Mouse (Mus musculus): ENCODE data around the gene Col16a1. TPM values are rescaled to one million over a fixed set of nuclear protein-coding genes. Genes with fewer than 3 reads are reported as not detected.

Col16a1 gene
- polyA plus RNA-seq, 1 experiment, result 9.0 TPM

DNA sequence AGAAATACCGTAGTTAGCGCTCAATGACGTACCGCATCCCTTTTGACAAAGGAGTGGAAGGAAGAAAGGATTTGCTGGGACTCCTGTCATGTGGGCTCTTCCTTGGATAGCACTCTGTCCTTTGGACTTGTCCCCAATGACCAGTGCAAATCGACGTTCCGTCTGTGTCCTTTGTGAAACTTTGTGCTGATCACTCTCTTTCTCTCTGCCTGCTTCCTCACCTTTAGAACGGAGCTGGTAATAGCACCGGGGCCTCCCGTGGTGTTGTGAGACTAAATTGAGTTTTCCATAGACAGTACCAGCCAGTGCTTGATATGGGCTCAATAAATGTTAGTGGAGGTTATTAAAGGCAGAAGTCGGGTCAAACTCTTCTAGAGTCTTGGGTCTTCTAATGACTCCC lies 6.6 kb upstream of the Col16a1 start:
- Histone ChIP-seq H3K4me1 (ENCODE audit: control insufficient read depth, insufficient read depth, insufficient read length) (peaks cover 3% of the 10 kb centered on the region; the same call in 1 of the 2 replicates), H3K27ac (ENCODE audit: insufficient read depth, low read length) (no peak overlapping the region), H3K4me3 (ENCODE audit: extremely low read depth, insufficient read depth, insufficient read length) (no peak overlapping the region), H3K36me3 (ENCODE audit: control insufficient read depth, insufficient read depth, low read length) (no peaks in the 10 kb centered on the region), H3K27me3 (ENCODE audit: control insufficient read depth, insufficient read depth, low read length) (no peaks in the 10 kb centered on the region)
- DNase-seq (ENCODE audit: low read depth in 1 of 2, low spot score in 2 of 2), result no peak
- WGBS, result 92% methylated on average over 11 of the region's 11 CpGs
- no peak for TF ChIP-seq CTCF (IDR thresholded peaks at IDR 0.05; ENCODE audit: extremely low read depth, insufficient read depth, insufficient read length, insufficient replicate concordance)
- no peak for TF ChIP-seq POLR2A (IDR thresholded peaks at IDR 0.05; ENCODE audit: low read depth, low read length)

DNA sequence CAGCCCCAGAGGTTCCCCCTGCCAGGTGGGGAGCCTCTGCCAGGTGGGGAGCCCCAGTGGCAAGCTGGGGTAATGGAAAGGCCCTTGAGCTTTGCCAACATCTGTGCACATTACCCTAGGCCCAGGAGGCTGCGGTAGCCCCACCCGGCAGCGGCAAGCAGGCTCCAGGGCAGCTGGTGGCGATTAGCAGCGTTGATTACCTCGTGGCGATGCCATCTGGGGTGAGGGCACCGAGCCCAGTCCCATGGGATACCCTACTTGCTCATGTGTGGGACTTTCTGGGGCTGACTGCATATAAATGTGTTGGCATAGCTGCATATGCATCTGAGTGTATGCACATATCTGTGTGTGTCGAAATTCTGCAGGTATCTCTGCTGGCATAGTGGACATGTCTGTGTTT lies 3.4 kb upstream of the Col16a1 start:
- Histone ChIP-seq H3K36me3 (ENCODE audit: control insufficient read depth, insufficient read depth, low read length) (no peaks in the 10 kb centered on the region), H3K27me3 (ENCODE audit: control insufficient read depth, insufficient read depth, low read length) (peaks cover 3% of the 10 kb centered on the region; the same call in 1 of the 2 replicates), H3K4me1 (ENCODE audit: control insufficient read depth, insufficient read depth, insufficient read length) (peaks cover 3% of the 10 kb centered on the region; the same call in 1 of the 2 replicates), H3K4me3 (ENCODE audit: extremely low read depth, insufficient read depth, insufficient read length) (no peak overlapping the region), H3K27ac (ENCODE audit: insufficient read depth, low read length) (no peak overlapping the region)
- no peak for DNase-seq (ENCODE audit: low read depth in 1 of 2, low spot score in 2 of 2)
- 50% methylated on average over 9 of the region's 9 CpGs for WGBS
- TF ChIP-seq CTCF (IDR thresholded peaks at IDR 0.05; ENCODE audit: extremely low read depth, insufficient read depth, insufficient read length, insufficient replicate concordance), result no peak
- no peak for TF ChIP-seq POLR2A (IDR thresholded peaks at IDR 0.05; ENCODE audit: low read depth, low read length)

DNA sequence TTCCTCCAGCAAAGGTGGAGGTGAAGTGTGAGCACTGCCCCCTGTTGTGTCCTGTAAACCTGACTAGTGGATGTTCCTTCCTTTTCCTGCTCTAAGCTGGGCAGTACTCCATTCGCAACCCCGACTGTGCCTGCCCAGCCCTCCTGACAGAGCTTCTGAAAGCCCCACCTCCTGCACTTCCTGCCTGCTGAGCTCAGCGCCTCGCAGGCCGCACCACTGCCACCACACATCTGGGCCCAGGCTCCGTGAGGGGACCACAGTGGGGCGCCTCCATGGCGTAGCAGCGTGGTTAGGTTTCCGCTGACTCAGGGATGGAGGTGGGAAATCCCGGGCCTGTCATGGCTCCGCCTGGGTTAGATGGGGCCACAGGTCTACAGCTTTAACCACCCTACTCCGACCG lies 2.0 kb upstream of the Col16a1 start:
- no peak for TF ChIP-seq POLR2A (IDR thresholded peaks at IDR 0.05; ENCODE audit: low read depth, low read length)
- no peak for TF ChIP-seq CTCF (IDR thresholded peaks at IDR 0.05; ENCODE audit: extremely low read depth, insufficient read depth, insufficient read length, insufficient replicate concordance)
- Histone ChIP-seq H3K27me3 (ENCODE audit: control insufficient read depth, insufficient read depth, low read length) (peaks cover 3% of the 10 kb centered on the region; the same call in 1 of the 2 replicates), H3K27ac (ENCODE audit: insufficient read depth, low read length) (peak overlapping the region; percentile 46), H3K36me3 (ENCODE audit: control insufficient read depth, insufficient read depth, low read length) (no peaks in the 10 kb centered on the region), H3K4me3 (ENCODE audit: extremely low read depth, insufficient read depth, insufficient read length) (no peak overlapping the region), H3K4me1 (ENCODE audit: control insufficient read depth, insufficient read depth, insufficient read length) (peaks cover 3% of the 10 kb centered on the region; the same call in 1 of the 2 replicates)
- 3% methylated on average over 14 of the region's 14 CpGs for WGBS
- DNase-seq (ENCODE audit: low read depth in 1 of 2, low spot score in 2 of 2), result peak; percentile 22 to 46

DNA sequence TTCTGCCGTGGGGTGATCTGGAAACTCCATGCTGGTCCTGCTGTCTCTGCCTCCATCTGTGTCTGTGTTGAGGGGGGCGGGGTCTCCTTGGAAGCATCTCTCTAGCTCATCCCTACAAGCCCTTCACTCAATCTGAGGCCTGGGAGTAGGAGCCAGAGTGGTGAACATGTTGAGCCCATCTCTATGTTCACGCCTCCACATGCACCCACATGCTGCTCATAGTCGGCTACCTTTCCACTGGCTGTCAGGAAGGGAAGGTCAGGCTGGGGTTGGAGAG lies 501 bp downstream of the Col16a1 start:
- Histone ChIP-seq H3K4me3 (ENCODE audit: extremely low read depth, insufficient read depth, insufficient read length) (no peak overlapping the region), H3K27me3 (ENCODE audit: control insufficient read depth, insufficient read depth, low read length) (peaks cover 3% of the 10 kb centered on the region; the same call in 1 of the 2 replicates), H3K36me3 (ENCODE audit: control insufficient read depth, insufficient read depth, low read length) (no peaks in the 10 kb centered on the region), H3K27ac (ENCODE audit: insufficient read depth, low read length) (no peak overlapping the region), H3K4me1 (ENCODE audit: control insufficient read depth, insufficient read depth, insufficient read length) (peaks cover 3% of the 10 kb centered on the region; the same call in 1 of the 2 replicates)
- no peak for DNase-seq (ENCODE audit: low read depth in 1 of 2, low spot score in 2 of 2)
- no peak for TF ChIP-seq CTCF (IDR thresholded peaks at IDR 0.05; ENCODE audit: extremely low read depth, insufficient read depth, insufficient read length, insufficient replicate concordance)
- no peak for TF ChIP-seq POLR2A (IDR thresholded peaks at IDR 0.05; ENCODE audit: low read depth, low read length)
- 66% methylated on average over 4 of the region's 4 CpGs for WGBS

DNA sequence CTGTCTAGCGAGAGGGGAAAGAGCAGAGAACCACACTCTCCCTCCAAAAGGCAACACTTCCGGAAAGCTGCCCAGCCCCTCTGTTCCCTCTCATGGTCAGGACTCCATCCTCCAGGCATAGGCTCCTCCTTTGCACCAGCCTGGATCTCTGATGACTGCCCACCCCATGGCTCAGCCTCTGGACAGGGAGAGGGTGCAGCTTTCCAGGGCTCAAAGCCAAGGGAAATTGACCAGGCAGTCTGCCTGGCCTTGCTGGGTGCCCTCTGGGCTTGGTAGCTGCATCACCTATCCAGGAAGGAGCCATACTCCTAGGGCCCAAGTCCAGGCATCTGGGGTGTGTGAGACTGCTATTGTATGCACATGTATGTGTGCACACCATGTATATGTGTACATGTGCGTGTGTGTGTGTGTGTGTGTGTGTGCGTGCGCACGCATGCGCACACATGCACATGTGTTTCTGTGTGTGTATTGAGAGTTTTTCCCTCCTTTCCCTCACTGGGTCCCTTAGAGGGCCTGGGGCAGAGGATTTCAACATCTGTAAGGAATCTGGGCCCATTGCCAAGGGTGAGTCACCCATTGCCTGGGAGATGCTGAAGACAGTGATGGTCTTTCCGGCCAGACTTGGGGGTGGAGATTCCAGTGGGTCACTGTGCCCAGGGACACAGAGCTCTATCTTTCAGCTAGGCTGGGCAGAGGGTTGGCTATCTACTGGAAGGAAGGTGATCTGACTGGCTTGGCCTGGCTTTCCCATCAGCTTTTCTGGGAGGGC lies 2.6 kb downstream of the Col16a1 start:
- DNase-seq (ENCODE audit: low read depth in 1 of 2, low spot score in 2 of 2), result no peak
- WGBS, result 86% methylated on average over 8 of the region's 8 CpGs
- Histone ChIP-seq H3K4me3 (ENCODE audit: extremely low read depth, insufficient read depth, insufficient read length) (no peak overlapping the region), H3K4me1 (ENCODE audit: control insufficient read depth, insufficient read depth, insufficient read length) (peaks cover 3% of the 10 kb centered on the region; the same call in 1 of the 2 replicates), H3K27ac (ENCODE audit: insufficient read depth, low read length) (no peak overlapping the region), H3K27me3 (ENCODE audit: control insufficient read depth, insufficient read depth, low read length) (peaks cover 3% of the 10 kb centered on the region; the same call in 1 of the 2 replicates), H3K36me3 (ENCODE audit: control insufficient read depth, insufficient read depth, low read length) (no peaks in the 10 kb centered on the region)
- TF ChIP-seq CTCF (IDR thresholded peaks at IDR 0.05; ENCODE audit: extremely low read depth, insufficient read depth, insufficient read length, insufficient replicate concordance) (no peak), POLR2A (IDR thresholded peaks at IDR 0.05; ENCODE audit: low read depth, low read length) (no peak)

DNA sequence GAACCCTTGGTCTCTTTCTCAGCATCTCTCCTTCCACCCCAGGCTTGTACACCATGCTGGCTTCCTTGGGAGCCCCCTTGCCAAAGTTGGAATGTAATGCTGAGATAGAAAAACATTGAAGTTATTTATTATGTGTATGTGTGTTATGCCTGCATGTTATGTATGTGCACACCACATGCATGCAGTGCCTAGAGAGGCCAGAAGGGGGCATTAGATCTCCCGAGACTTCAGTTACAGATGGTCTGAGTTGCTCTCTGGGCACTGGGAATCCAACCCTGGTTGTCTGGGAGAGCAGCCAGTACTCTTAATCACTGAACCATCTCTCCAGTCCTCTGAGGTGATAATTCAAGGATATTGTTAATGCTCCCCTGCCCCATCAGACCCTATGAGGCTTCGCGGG lies 4.6 kb downstream of the Col16a1 start:
- Histone ChIP-seq H3K27ac (ENCODE audit: insufficient read depth, low read length) (no peak overlapping the region), H3K4me1 (ENCODE audit: control insufficient read depth, insufficient read depth, insufficient read length) (no peaks in the 10 kb centered on the region), H3K4me3 (ENCODE audit: extremely low read depth, insufficient read depth, insufficient read length) (no peak overlapping the region), H3K27me3 (ENCODE audit: control insufficient read depth, insufficient read depth, low read length) (peaks cover 3% of the 10 kb centered on the region; the same call in 1 of the 2 replicates), H3K36me3 (ENCODE audit: control insufficient read depth, insufficient read depth, low read length) (no peaks in the 10 kb centered on the region)
- DNase-seq (ENCODE audit: low read depth in 1 of 2, low spot score in 2 of 2), result no peak
- TF ChIP-seq CTCF (IDR thresholded peaks at IDR 0.05; ENCODE audit: extremely low read depth, insufficient read depth, insufficient read length, insufficient replicate concordance) (no peak), POLR2A (IDR thresholded peaks at IDR 0.05; ENCODE audit: low read depth, low read length) (no peak)
- 92% methylated on average over 3 of the region's 3 CpGs for WGBS

DNA sequence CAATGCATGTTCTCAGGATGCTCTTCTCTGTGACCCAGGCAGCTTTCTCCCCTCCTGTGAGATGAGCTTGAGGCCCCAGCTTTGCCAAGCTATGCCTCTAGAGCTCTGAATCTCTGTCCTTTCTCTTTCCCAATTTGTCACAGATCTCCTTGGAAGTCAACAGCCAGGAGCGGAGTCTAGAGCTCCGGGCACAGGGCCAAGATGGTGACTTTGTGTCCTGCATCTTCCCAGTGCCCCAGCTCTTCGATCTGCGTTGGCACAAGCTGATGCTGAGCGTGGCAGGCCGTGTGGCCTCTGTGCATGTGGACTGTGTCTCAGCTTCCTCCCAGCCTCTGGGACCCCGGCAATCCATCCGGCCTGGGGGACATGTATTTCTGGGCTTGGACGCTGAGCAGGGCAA lies 5.5 kb downstream of the Col16a1 start:
- WGBS, result 84% methylated on average over 9 of the region's 9 CpGs
- no peaks in the 10 kb centered on the region for H3K27me3 ChIP-seq (ENCODE audit: control insufficient read depth, insufficient read depth, low read length)
- no peak overlapping the region for H3K4me3 ChIP-seq (ENCODE audit: extremely low read depth, insufficient read depth, insufficient read length)
- no peak for DNase-seq (ENCODE audit: low read depth in 1 of 2, low spot score in 2 of 2)
- no peaks in the 10 kb centered on the region for H3K36me3 ChIP-seq (ENCODE audit: control insufficient read depth, insufficient read depth, low read length)
- no peak for TF ChIP-seq CTCF (IDR thresholded peaks at IDR 0.05; ENCODE audit: extremely low read depth, insufficient read depth, insufficient read length, insufficient replicate concordance)
- no peak for TF ChIP-seq POLR2A (IDR thresholded peaks at IDR 0.05; ENCODE audit: low read depth, low read length)
- H3K4me1 ChIP-seq (ENCODE audit: control insufficient read depth, insufficient read depth, insufficient read length), result no peaks in the 10 kb centered on the region
- no peak overlapping the region for H3K27ac ChIP-seq (ENCODE audit: insufficient read depth, low read length)
